Mouse (Mus musculus) myocyte (in vitro differentiated cells): ENCODE data around the gene Basp1. TPM values are rescaled to one million over a fixed set of nuclear protein-coding genes. Genes with fewer than 3 reads are reported as not detected.

Source experiments
- H3K27me3 ChIP-seq: one replicate; pipeline ENCODE4 v1.6.1; 2011; ENCODE audit not compliant: control insufficient read depth, insufficient read depth, insufficient read length
- H3K36me3 ChIP-seq: one replicate; pipeline ENCODE4 v1.6.1; 2011; ENCODE audit not compliant: control insufficient read depth, insufficient read depth
- H3K4me2 ChIP-seq: one replicate; pipeline ENCODE4 v1.6.1; 2011; ENCODE audit warnings: low read depth, control low read depth
- H3K4me3 ChIP-seq: one replicate; pipeline ENCODE4 v1.5.1; 2011; ENCODE audit warnings: mild to moderate bottlenecking, control low read depth, moderate library complexity
- H3K79me2 ChIP-seq: one replicate; pipeline ENCODE4 v1.6.1; 2011; ENCODE audit not compliant: control insufficient read depth, insufficient read depth
- H3ac ChIP-seq: one replicate; pipeline ENCODE4 v1.6.1; 2011; ENCODE audit not compliant: control insufficient read depth, insufficient read length
- CEBPB ChIP-seq: IDR thresholded peaks from 2 replicates; pipeline ENCODE4 v1.6.1; 2011; ENCODE audit warnings: mild to moderate bottlenecking, moderate library complexity; ENCODE audit not compliant: poor library complexity, insufficient read depth, severe bottlenecking
- E2F4 ChIP-seq: IDR thresholded peaks from one replicate; pipeline ENCODE4 v1.6.1; 2011; ENCODE audit warnings: mild to moderate bottlenecking, control low read depth, moderate library complexity; ENCODE audit not compliant: insufficient read depth
- MAX ChIP-seq: IDR thresholded peaks from one replicate; pipeline ENCODE4 v1.6.1; 2011; ENCODE audit warnings: low read depth, mild to moderate bottlenecking, control low read depth
- MYOD1 ChIP-seq, 3 experiments: IDR thresholded peaks; one replicate each; pipeline ENCODE4 v1.6.1; 2011; ENCODE audit warnings: control low read depth in 2 of 3, low read depth in 2 of 3, mild to moderate bottlenecking in 2 of 3, moderate library complexity in 1 of 3; ENCODE audit not compliant: insufficient read length in 2 of 3, control insufficient read depth in 1 of 3
- MYOG ChIP-seq, 3 experiments: IDR thresholded peaks; one replicate each; pipeline ENCODE4 v1.6.1; 2011; ENCODE audit warnings: control low read depth in 2 of 3, low read depth in 2 of 3, mild to moderate bottlenecking in 2 of 3; ENCODE audit not compliant: insufficient read length in 2 of 3, control insufficient read depth in 1 of 3, insufficient read depth in 1 of 3
- POLR2A ChIP-seq: IDR thresholded peaks from one replicate; pipeline ENCODE4 v1.6.1; 2011; ENCODE audit warnings: low read depth, mild to moderate bottlenecking, control low read depth, moderate library complexity; ENCODE audit not compliant: insufficient read length
- POLR2AphosphoS2 ChIP-seq: IDR thresholded peaks from one replicate; pipeline ENCODE4 v1.6.1; 2011; ENCODE audit warnings: low read depth, control low read depth; ENCODE audit not compliant: insufficient read length
- REST ChIP-seq: IDR thresholded peaks from one replicate; pipeline ENCODE4 v1.6.1; 2011; ENCODE audit warnings: mild to moderate bottlenecking, control low read depth, moderate library complexity; ENCODE audit not compliant: insufficient read depth, insufficient read length
- SRF ChIP-seq: IDR thresholded peaks from one replicate; pipeline ENCODE4 v1.6.1; 2011; ENCODE audit warnings: low read depth; ENCODE audit not compliant: control insufficient read depth, insufficient read length
- TCF12 ChIP-seq: IDR thresholded peaks from one replicate; pipeline ENCODE4 v1.6.1; 2011; ENCODE audit warnings: mild to moderate bottlenecking, control low read depth; ENCODE audit not compliant: poor library complexity, insufficient read depth, severe bottlenecking
- TCF3 ChIP-seq: IDR thresholded peaks from one replicate; pipeline ENCODE4 v1.6.1; 2011; ENCODE audit warnings: low read depth, control low read depth; ENCODE audit not compliant: insufficient read length
- USF1 ChIP-seq: IDR thresholded peaks from one replicate; pipeline ENCODE4 v1.6.1; 2011; ENCODE audit warnings: low read depth, mild to moderate bottlenecking, control low read depth, moderate library complexity
- polyA plus RNA-seq: library from polyadenylated mRNA; unstranded; fragments of >200 nt; fragmentation: generic; extraction: Trizol; gene quantifications from one replicate; pipeline ENCODE4 v1.2.1, GENCODE M21; 2012; ENCODE audit warnings: missing spikeins

Basp1 gene
- polyA plus RNA-seq, 1 experiment = 103 TPM

DNA sequence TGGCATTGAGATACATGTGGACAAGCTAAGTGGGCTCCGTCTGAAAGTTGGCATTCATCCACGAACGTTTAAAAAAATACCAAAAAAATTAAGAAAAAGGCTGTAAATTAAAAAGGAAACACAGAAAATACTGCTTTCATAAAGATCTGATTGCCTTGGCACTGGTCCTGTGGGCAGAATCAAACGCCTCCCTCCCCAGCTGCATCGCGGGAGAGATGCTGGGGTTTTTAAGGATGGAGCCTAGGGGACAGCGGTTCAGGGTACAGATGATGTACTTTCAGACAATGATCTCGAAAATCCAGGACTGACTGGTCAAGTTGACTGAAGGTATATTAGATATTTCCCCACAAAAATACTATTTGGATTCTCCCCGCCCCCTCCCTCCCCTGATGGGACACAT, 49.9 kb downstream of the Basp1 start:
- Histone ChIP-seq H3ac (no peak overlapping the region), H3K4me3 (no peak overlapping the region), H3K27me3 (no peaks in the 10 kb centered on the region), H3K4me2 (no peak overlapping the region), H3K79me2 (peaks cover 24% of the 10 kb centered on the region), H3K36me3 (peaks cover 21% of the 10 kb centered on the region)
- no peak for TF ChIP-seq CEBPB
- TF ChIP-seq MYOG (IDR thresholded peaks at IDR 0.05; ENCODE audit: control insufficient read depth in 1 of 3, insufficient read depth in 1 of 3, insufficient read length in 2 of 3, low read depth in 2 of 3) = no peak
- no peak for TF ChIP-seq SRF
- no peak for TF ChIP-seq REST
- no peak for TF ChIP-seq E2F4
- TF ChIP-seq TCF3 = no peak
- TF ChIP-seq MYOD1 (IDR thresholded peaks at IDR 0.05; ENCODE audit: control insufficient read depth in 1 of 3, insufficient read length in 2 of 3, low read depth in 2 of 3) = no peak
- no peak for TF ChIP-seq TCF12
- TF ChIP-seq POLR2A = no peak
- no peak for TF ChIP-seq POLR2AphosphoS2
- TF ChIP-seq MAX = no peak
- TF ChIP-seq USF1 = no peak

DNA sequence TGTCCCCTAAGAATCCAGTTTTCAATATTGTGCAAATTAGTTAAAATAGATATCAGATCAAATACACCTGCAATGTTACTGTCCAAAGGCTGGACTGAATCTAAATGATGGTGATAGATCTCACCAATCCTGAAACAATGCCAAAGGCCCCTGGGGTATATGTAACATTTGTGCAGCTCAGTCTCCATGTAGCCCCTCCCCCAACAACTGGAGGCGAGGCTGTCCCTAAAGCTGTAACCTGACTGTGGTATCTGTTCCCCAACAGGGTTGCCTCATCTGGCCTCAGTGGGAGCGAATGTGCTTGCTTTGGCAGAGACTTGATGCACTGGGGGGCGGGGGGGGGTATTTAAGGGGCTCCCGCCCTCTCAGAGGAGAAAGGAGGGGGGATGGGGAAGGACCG, 52.7 kb downstream of the Basp1 start:
- Histone ChIP-seq H3K36me3 (peaks cover 15% of the 10 kb centered on the region), H3ac (no peak overlapping the region), H3K4me3 (no peak overlapping the region), H3K4me2 (no peak overlapping the region), H3K27me3 (no peaks in the 10 kb centered on the region), H3K79me2 (peaks cover 4% of the 10 kb centered on the region)
- TF ChIP-seq MYOD1 (IDR thresholded peaks at IDR 0.05; ENCODE audit: control insufficient read depth in 1 of 3, insufficient read length in 2 of 3, low read depth in 2 of 3) = no peak
- TF ChIP-seq POLR2AphosphoS2 = peak; percentile 59

DNA sequence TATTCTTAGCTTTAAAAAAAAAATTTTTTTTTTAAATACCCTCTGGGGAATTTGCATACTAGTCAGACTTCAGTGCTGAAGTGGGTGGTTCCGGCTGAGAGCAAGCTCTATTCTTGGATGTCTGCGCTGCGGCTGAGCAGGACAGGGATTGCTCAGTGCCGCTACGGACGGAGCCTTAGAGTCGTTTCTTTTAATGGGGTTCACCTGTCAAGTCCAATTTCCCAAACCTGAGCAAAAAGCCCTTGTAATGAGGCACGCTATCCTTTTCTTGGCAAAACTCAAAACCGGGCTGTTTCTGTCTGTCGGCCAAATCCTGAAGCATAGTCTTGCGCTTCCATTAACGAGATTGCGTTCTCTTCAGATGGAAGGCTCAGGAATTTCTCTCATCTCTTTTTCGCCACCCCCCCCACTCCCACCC, 54.9 kb downstream of the Basp1 start:
- H3K79me2 ChIP-seq = no peaks in the 10 kb centered on the region
- TF ChIP-seq TCF12 (no peak), POLR2A (no peak), CEBPB (no peak), SRF (no peak), USF1 (no peak), TCF3 (no peak), E2F4 (no peak), MAX (no peak), POLR2AphosphoS2 (no peak), MYOG (IDR thresholded peaks at IDR 0.05; ENCODE audit: control insufficient read depth in 1 of 3, insufficient read depth in 1 of 3, insufficient read length in 2 of 3, low read depth in 2 of 3) (no peak), MYOD1 (IDR thresholded peaks at IDR 0.05; ENCODE audit: control insufficient read depth in 1 of 3, insufficient read length in 2 of 3, low read depth in 2 of 3) (no peak), REST (no peak)
- H3K27me3 ChIP-seq = no peaks in the 10 kb centered on the region
- H3K36me3 ChIP-seq = peaks cover 11% of the 10 kb centered on the region
- H3ac ChIP-seq = no peak overlapping the region
- H3K4me2 ChIP-seq = no peak overlapping the region
- no peak overlapping the region for H3K4me3 ChIP-seq

DNA sequence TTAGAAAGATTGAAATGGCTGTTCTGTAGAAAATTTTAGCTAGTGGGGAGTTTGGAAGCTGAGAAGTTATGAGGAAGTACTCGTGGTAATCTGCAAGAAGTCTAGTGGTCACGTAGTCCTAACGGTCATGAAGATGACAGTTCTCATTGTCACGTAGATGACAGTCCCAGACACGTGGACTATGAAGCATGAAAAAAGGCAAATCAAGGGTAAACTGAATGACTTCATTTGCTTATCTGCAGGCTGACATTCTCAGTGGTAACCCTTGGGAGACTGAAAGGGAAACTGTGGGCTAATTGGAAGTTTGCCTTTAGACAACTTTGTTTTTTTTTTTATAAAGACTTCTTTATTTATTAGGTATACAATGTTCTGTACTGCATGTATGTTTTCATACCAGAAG, 58.2 kb downstream of the Basp1 start:
- Histone ChIP-seq H3K4me2 (no peak overlapping the region), H3ac (no peak overlapping the region), H3K27me3 (no peaks in the 10 kb centered on the region), H3K4me3 (no peak overlapping the region), H3K36me3 (no peaks in the 10 kb centered on the region), H3K79me2 (no peaks in the 10 kb centered on the region)
- TF ChIP-seq TCF3 = no peak
- TF ChIP-seq MYOG (IDR thresholded peaks at IDR 0.05; ENCODE audit: control insufficient read depth in 1 of 3, insufficient read depth in 1 of 3, insufficient read length in 2 of 3, low read depth in 2 of 3) = no peak
- TF ChIP-seq POLR2AphosphoS2 = no peak
- TF ChIP-seq CEBPB = no peak
- no peak for TF ChIP-seq TCF12
- no peak for TF ChIP-seq SRF
- TF ChIP-seq USF1 = no peak

DNA sequence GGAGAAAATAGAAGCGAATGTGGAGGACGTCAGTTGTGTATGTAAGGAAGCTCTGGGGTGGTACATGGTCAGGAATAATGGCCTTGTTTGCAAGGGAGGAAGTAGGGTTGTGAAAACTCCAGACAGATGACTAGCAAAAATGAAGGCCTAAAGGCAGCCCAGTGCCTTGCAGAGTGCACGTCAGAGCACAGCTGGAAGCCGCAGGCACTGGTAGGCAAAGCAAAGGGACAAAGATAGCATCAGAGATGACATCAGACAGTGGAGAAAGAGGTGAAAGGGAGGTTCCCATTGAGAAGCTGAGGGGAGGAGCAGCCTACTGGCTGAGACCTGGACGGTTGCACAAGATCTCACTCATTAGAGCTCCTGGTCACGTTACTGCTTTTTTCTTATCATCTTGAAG, 58.8 kb downstream of the Basp1 start:
- TF ChIP-seq MYOG (IDR thresholded peaks at IDR 0.05; ENCODE audit: control insufficient read depth in 1 of 3, insufficient read depth in 1 of 3, insufficient read length in 2 of 3, low read depth in 2 of 3) (no peak), POLR2A (no peak), SRF (no peak), MYOD1 (IDR thresholded peaks at IDR 0.05; ENCODE audit: control insufficient read depth in 1 of 3, insufficient read length in 2 of 3, low read depth in 2 of 3) (no peak), E2F4 (no peak), REST (no peak), MAX (no peak), USF1 (no peak), POLR2AphosphoS2 (no peak), CEBPB (no peak), TCF3 (no peak), TCF12 (no peak)
- Histone ChIP-seq H3K79me2 (no peaks in the 10 kb centered on the region), H3ac (no peak overlapping the region), H3K4me3 (no peak overlapping the region), H3K4me2 (no peak overlapping the region), H3K36me3 (no peaks in the 10 kb centered on the region), H3K27me3 (no peaks in the 10 kb centered on the region)
